Mouse (Mus musculus): ENCODE measurements at regions not wholly inside any gene's neighbourhood (a gene's known extent, or its start where the extent isn't known, plus 50 kb on each side); places are given as distances from the start of the nearest gene placed in this dataset.

DNA sequence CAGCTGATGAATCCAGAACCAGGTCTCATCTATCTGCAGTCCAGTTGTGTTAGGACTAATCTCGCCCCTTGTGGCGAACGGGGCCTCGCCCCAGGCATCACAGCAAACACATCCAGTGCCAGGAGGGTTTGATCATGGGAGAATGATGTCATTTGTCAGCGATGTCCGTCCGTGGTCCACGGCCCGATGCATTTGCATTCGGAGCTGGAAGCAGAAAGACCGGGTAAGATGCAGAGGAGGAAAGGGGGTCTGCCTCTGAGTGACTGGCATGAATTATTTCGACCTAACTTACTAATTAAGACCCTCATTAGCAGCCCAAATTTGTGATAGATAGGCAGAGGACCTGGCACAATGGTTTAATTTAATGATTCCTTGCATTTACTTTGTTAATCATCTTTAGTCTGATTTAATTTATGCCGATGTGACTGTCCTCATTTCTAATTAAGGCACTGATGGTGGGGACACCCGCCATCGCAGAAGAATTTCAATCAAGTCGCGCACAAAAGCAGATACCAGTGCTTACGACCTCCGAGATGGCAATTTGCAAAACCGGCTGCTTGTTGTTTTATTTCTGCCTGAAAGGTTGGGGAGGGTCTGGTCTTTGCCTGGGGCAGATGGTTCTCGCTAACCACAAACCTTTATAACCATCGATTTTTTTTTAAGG lies 141.9 kb downstream of the Cryba4 start:
- DNase-seq = peak; percentile 9

DNA sequence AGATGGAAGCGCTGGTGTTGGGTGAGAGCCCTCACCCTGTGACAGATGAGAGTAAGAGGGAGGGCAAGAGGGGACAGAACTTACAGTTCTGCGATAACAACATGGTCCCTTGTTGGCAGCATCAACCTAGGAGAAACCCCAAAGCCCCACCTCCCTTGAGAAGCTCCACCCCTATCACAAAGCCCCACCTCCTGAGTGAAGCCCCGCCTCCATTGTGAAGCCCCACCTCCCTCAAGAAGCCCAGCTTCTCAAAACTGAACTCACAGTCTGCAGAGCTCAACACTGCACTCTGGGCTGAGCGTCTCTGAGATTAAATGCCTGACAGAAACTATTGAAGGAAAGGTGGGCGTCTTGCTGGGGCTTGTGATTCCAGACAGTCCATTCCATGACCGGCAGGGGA lies 131.6 kb downstream of the Cryba4 start:
- DNase-seq = no peak

DNA sequence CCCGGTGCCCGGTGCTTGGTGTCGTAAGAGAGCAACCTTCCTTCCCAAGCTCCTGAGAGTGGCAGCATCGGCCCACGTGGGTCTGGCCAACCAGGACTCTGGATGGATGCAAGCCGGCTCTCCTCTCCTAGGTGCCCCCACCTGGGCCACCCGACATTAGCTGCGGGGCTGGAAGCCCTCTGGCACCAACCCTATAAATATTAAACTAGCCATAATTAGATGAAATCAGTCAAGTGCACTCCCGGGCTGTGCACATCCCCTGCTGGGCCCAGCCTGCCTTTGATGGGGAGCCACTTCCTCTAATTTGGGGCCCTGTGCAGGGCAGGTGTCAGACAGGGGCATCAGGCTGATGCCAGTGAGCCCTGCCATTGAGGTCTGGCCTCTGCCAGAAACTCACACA lies 130.8 kb downstream of the Cryba4 start:
- no peak for DNase-seq

- no peak for DNase-seq
Measured at GRCm38 (mm10) chr5:112122581-112122980, 129.7 kb downstream of the Cryba4 start.

GRCm38 (mm10) chr5:112127171-112127570 lies 125.1 kb downstream of the Cryba4 start:
- no peak for DNase-seq

DNA sequence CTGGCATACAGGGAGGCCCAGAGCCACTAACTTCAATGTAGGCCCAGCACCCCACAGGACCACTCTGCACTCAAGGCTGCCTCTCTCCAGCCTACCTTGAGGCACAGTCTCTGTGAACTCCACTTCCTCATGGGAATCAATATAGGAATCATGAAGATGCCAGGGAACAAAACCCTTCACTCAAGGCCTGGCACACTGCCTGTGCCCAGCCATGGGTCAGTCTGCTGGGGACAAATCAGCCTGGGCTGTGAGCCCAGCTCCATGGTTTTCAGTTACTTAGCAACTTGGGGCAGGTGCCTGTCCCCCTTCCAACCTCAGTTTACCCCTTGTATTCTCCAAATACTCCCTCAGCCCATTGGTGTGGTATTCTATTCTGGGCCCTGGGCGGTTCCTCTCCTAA lies 119.6 kb downstream of the Cryba4 start:
- no peak for DNase-seq

DNA sequence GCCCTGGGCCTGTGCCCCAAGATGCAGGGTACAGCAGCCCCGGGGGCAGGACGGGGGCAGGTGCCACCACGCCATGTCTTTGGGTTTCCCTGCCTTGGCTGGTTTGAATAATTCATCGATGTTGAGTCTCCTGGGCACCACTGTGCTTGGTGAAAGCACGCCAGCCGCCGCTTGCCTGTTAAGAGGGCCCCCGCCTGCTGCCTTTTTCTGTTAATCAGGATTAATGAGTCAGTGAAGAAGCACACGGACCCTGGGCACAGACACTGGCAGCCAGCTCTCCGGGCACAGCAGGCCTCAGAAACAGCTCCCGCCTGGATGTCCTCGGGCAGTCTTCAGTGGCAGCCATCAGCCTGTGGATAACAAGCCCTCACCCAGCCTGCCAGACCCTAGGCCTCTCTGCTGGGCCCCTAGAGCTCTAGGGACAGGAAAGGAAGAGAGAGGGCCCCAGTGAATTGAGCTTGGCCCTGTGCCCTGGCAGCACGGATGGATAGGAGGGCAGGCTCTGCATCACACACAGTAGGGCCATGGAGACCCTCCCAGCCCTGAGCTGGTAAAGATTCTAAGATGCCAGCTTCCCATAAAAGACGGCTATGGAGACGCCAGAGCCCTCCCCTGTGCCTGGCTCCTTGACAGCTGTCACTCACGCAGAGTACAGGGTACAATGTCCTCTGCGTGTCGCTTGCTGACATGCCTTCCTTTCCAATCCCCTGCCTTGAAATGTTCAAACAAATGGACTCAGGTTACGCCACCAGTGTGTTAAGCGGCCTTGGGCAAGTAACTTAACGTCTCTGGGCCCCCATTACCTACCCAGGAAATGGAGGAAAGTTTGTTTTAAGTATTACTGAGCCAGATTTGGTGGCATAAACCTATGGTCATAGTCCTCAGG lies 118.4 kb downstream of the Cryba4 start:
- peak; percentile 21 for DNase-seq

GRCm38 (mm10) chr5:112136646-112137045 lies 115.7 kb downstream of the Cryba4 start:
- no peak for DNase-seq

GRCm38 (mm10) chr5:112138246-112138645 lies 114.1 kb downstream of the Cryba4 start:
- DNase-seq = no peak

GRCm38 (mm10) chr5:112142731-112143130 lies 109.6 kb downstream of the Cryba4 start:
- DNase-seq = no peak

DNA sequence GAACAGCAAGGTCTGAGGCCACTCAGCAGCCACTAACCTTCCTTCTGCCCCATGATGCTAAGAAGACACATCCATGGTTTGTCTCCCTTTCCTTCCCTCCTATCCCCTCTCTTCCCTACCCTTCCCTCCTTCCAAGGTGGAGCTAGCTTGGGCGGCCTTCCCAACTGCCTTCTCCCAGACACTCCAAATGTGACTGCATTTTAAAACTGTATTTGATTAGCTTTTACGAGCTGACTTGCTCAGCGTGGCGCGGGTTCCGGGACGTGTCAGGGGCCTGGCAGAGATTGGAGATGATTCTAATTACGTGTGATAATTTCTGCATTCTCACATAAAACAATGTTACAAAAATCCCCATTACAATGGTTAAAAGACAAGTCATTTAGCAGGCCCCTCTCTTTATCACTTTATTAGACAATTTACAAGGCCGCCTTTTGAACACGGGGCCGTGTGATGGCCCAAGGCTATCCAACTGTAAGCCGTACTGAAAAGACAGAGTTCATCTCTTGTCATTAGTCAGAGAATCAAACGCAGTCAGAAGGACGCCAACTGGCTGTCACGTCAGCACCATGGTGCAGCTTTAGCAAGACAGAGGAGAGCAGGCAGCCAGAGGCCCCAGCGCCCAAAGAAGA lies 108.2 kb downstream of the Cryba4 start:
- DNase-seq = no peak

- DNase-seq = peak; percentile 53
Measured at GRCm38 (mm10) chr5:112153675-112154085, 98.6 kb downstream of the Cryba4 start.

DNA sequence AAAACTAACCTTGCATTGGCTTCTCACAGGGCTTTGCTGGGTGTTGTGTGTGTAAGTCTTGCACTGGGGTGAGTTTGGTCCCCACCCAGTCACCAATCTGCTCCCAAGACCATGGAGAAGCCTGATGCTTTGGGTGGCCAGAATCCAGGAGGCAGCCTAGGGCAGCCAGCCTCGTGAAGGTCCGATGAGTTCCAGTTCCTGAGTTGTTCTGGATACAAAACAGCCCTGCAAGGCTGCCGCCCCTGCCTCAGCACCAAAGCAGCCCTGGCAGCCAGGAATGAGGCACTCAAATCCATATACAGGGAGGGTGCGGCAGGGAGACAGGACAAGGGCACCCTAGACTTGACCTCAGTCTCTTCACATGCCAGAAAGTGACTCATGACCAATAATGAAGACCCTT lies 97.7 kb downstream of the Cryba4 start:
- no peak for DNase-seq

GRCm38 (mm10) chr5:112155051-112155450 lies 97.3 kb downstream of the Cryba4 start:
- DNase-seq = no peak

GRCm38 (mm10) chr5:112156005-112156404 lies 96.3 kb downstream of the Cryba4 start:
- no peak for DNase-seq

DNA sequence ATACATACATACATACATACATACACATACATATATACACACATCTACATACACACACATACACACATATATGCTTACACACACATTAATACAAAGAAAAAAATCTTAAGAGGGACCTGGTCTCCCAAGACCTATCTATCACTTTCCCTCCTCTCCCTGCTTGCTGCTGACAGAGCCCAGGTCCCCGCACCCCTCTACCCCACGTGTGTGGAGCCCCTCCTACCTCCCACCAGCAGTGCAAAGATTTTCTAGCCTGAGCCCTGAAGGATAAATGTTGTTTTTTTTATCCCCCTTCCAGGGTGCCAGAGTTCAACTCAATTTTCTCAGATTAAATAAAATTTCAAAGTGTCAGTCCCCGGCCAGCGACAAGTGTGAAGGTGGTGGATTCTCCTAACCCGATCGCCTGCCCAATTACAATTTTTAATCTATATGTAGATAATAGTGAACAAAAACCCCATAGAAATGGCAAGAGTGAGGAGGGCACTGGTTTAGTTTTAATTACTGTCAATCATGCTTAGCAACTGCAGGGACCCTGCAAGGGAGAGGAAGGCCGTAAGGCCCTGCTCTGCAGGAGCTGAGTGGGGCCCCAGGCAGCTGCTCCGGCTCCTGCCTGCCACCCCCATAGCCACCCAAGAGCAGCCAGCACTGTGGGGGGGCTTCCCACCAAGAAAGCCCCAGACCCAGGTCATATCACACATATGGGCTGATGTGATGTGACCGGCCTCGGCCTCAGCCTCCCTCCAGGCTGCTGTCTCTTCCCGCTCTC lies 85.7 kb downstream of the Cryba4 start:
- DNase-seq = no peak

GRCm38 (mm10) chr5:112167790-112168189 lies 84.5 kb downstream of the Cryba4 start:
- no peak for DNase-seq

GRCm38 (mm10) chr5:112171325-112171724 lies 81.0 kb downstream of the Cryba4 start:
- no peak for DNase-seq

DNA sequence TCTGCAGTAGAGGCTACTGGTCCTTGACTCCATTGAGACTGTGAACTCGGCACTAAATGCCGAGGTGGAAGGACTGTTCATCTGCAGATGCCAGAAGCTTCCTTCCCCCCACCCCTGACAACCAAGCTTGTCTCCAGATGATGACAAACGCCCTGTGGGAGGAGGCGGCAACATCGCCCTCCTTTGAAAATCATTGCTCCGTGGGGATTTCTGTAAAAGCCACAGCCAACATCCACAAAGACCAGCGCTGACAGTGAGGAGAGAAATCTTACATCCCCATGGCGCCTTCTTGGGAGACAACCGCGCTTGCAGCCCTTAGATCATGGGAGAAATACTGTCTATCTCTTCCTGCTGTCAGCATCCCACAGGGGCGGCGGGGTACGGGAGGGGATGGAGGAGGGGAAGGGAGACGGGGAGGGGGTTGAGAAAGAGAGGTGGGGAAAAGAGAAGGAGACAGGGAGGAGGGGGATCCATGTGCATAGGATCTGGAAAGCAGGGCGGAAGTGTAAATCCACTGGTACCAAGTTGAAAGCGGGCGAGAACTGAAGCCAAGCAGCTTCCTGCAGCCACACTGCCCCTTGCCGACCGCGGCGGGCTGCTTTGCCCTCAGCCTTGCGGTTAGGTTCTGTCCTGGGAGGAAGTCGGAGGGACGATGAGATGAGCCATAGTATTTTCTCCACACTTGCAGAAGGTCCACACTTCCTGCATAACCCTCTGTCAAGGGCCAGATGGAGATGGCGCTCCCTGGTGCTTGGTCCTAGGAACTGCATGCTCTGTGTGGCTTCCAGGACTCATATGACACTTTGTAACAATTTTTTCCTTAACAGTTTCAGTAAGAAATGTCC lies 72.9 kb downstream of the Cryba4 start:
- DNase-seq = no peak

- no peak for DNase-seq
Measured at GRCm38 (mm10) chr5:112182775-112183174, 69.5 kb downstream of the Cryba4 start.

GRCm38 (mm10) chr5:112195667-112196066 lies 56.7 kb downstream of the Cryba4 start:
- no peak for DNase-seq

Data from cerebellum, adult 11-12 months (tissue).